Mouse (Mus musculus): Measurements from ENCODE around the gene Kcnrg. TPM values are rescaled to one million over a fixed set of nuclear protein-coding genes. Genes with fewer than 3 reads are reported as not detected.
"Not testable (repeated sequence)": the region's sequence is repeated elsewhere in the genome, so short reads cannot be mapped to it uniquely, and the experiment has no call there.

Gene Kcnrg
- polyA plus RNA-seq (2016; fragmentation: Nextera tagmentation; extraction: Ambion mirVana): 1.8 and 2.9 TPM in 2 replicates

DNA sequence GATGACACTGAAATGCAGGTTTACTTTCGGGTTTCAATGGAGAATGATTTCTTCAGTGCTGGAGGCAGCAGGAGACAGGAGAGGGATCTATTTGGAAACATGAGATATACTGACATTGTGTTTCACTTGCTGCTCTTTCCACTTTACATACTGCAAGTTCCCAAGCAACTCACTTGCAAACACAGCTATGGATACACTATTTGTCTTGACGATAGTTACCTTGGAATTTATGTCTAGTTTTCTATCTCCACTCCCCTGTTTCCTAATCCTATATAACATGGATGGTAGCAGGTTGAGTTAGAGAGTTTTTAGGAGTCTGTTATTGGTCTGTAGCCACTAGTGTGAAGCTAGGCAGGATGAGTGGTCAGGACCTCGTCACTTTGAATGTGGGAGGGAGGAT is at the start of gene Kcnrg:
TSS of gene Kcnrg (plus strand) at position 301 of the 400 bp plus-strand sequence.
- Histone ChIP-seq H3K36me3 (peaks cover 39% of the 10 kb centered on the region), H3K9ac (no peak within 1 kb of the TSS), H3K27ac (no peak within 1 kb of the TSS), H3K9me3 (replicated peaks) (no peaks in the 10 kb centered on the region), H3K4me1 (peaks cover 5% of the 10 kb centered on the region), H3K27me3 (no peaks in the 10 kb centered on the region), H3K4me3 (no peak within 1 kb of the TSS), H3K4me2 (replicated peaks) (no peak within 1 kb of the TSS)
- WGBS: 92% methylated on average over 3 of the region's 3 CpGs
- ATAC-seq (ENCODE audit: low FRiP score): no peak

GRCm38 (mm10) chr14:61558901-61559300 is 48.4 kb upstream of the Kcnrg start:
- no peak overlapping the region for H3K4me3 ChIP-seq
- 90% methylated on average over 6 of the region's 6 CpGs for WGBS

DNA sequence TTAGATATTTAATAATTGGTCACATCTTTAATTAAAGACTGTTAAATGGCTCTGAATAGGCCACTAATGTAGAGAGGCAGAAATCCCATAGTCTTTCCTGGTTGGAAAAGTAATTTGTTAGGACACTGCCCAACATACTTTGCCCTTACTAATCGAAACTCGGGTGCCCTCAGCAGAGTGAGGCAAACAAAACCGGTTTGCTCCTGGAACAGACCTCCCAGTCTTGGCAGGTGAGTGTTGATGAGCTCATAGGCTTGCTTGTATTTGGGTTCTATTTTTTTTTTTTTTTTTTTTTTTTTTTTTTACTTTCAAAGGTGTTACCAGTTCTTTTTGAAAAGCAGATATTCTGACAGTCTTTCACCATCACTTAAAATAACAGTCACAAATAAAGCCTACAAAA is 47.4 kb upstream of the Kcnrg start:
- no peaks in the 10 kb centered on the region for H3K36me3 ChIP-seq
- H3K27me3 ChIP-seq: no peaks in the 10 kb centered on the region
- H3K4me3 ChIP-seq: no peak overlapping the region
- no peak overlapping the region for H3K4me2 ChIP-seq (replicated peaks)
- no peak overlapping the region for H3K27ac ChIP-seq
- no peak overlapping the region for H3K9ac ChIP-seq
- no peaks in the 10 kb centered on the region for H3K9me3 ChIP-seq (replicated peaks)
- ATAC-seq (ENCODE audit: low FRiP score): no peak
- H3K4me1 ChIP-seq: no peaks in the 10 kb centered on the region
- 72% methylated on average over 3 of the region's 3 CpGs for WGBS

More at GRCm38 (mm10) chr14:61558901-61559300, 48.4 kb upstream of the Kcnrg start:
- no peak overlapping the region for H3K9ac ChIP-seq
- H3K9me3 ChIP-seq (replicated peaks): no peaks in the 10 kb centered on the region
- no peak overlapping the region for H3K4me2 ChIP-seq (replicated peaks)
- no peaks in the 10 kb centered on the region for H3K27me3 ChIP-seq
- ATAC-seq (ENCODE audit: low FRiP score): no peak
- no peak overlapping the region for H3K27ac ChIP-seq
- H3K4me1 ChIP-seq: no peaks in the 10 kb centered on the region
- no peaks in the 10 kb centered on the region for H3K36me3 ChIP-seq

- H3K4me3 ChIP-seq; H3K4me1 ChIP-seq; H3K27me3 ChIP-seq; H3K9ac ChIP-seq; H3K9me3 ChIP-seq (replicated peaks); ATAC-seq (ENCODE audit: low FRiP score); H3K27ac ChIP-seq; H3K36me3 ChIP-seq; H3K4me2 ChIP-seq (replicated peaks): not testable (repeated sequence)
- 96% methylated on average over 4 of the region's 4 CpGs for WGBS
These were observed 41.0 kb upstream of the Kcnrg start for GRCm38 (mm10) chr14:61566211-61566610.

- no peak for ATAC-seq (ENCODE audit: low FRiP score)
- Histone ChIP-seq H3K9ac (no peak overlapping the region), H3K36me3 (no peaks in the 10 kb centered on the region), H3K9me3 (replicated peaks) (no peaks in the 10 kb centered on the region), H3K27ac (no peak overlapping the region), H3K4me2 (replicated peaks) (no peak overlapping the region), H3K4me1 (no peaks in the 10 kb centered on the region), H3K4me3 (no peak overlapping the region), H3K27me3 (no peaks in the 10 kb centered on the region)
- 70% methylated on average over 2 of the region's 2 CpGs for WGBS
These were observed 37.9 kb upstream of the Kcnrg start for GRCm38 (mm10) chr14:61569344-61569743.

DNA sequence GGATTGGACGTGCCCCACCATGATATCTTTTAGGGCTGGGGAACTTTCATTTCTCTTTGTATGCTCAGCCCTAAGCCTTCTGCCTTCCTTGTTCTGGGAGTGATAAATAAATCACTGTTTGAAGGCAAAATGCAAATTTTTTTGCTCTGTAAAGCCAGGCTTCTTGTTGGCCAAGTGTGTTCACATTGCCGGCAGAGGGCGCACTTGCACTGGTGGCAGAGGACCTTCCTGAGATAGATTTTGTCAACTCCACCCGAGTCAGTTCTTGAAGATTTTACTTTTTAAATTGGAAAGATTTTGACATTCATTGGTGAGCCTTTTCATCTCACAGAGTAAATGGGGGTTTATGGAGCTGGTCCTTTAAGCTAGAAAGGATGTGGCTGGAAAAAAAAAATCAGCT is 35.9 kb upstream of the Kcnrg start:
- Histone ChIP-seq H3K4me1 (no peaks in the 10 kb centered on the region), H3K36me3 (no peaks in the 10 kb centered on the region), H3K9ac (no peak overlapping the region), H3K4me3 (no peak overlapping the region), H3K27me3 (no peaks in the 10 kb centered on the region), H3K9me3 (replicated peaks) (no peaks in the 10 kb centered on the region), H3K4me2 (replicated peaks) (no peak overlapping the region), H3K27ac (no peak overlapping the region)
- WGBS: 16% methylated on average over 4 of the region's 4 CpGs
- ATAC-seq (ENCODE audit: low FRiP score): no peak

DNA sequence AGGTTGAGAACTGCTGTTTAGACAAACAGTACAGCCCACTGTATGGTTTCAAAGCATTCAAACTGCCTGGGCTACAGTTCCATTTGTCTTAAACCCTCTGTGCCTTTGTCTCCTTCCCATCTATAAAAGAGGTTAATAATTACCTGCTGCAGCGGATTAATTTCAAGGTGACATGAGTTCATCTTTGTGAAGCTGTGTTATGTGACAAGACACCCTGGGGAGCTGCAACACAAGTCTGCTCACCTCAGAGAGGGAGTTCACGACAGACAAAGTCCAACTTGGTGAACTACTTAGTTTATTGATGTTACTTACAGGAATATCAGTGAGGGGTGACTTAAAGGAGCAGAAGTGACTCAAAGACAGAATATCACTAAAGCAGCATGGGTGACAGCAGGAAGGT is 35.1 kb upstream of the Kcnrg start:
- no peak overlapping the region for H3K4me3 ChIP-seq
- no peak overlapping the region for H3K9ac ChIP-seq
- H3K27me3 ChIP-seq: no peaks in the 10 kb centered on the region
- no peaks in the 10 kb centered on the region for H3K36me3 ChIP-seq
- no peaks in the 10 kb centered on the region for H3K4me1 ChIP-seq
- WGBS: 67% methylated on average over 2 of the region's 2 CpGs
- no peak overlapping the region for H3K4me2 ChIP-seq (replicated peaks)
- ATAC-seq (ENCODE audit: low FRiP score): no peak
- H3K9me3 ChIP-seq (replicated peaks): no peaks in the 10 kb centered on the region
- no peak overlapping the region for H3K27ac ChIP-seq

GRCm38 (mm10) chr14:61575066-61575465 is 32.2 kb upstream of the Kcnrg start:
- Histone ChIP-seq H3K4me1 (no peaks in the 10 kb centered on the region), H3K36me3 (no peaks in the 10 kb centered on the region), H3K27me3 (no peaks in the 10 kb centered on the region), H3K9me3 (replicated peaks) (no peaks in the 10 kb centered on the region), H3K9ac (no peak overlapping the region), H3K4me2 (replicated peaks) (no peak overlapping the region), H3K4me3 (no peak overlapping the region), H3K27ac (no peak overlapping the region)
- 91% methylated on average over 10 of the region's 10 CpGs for WGBS
- no peak for ATAC-seq (ENCODE audit: low FRiP score)

DNA sequence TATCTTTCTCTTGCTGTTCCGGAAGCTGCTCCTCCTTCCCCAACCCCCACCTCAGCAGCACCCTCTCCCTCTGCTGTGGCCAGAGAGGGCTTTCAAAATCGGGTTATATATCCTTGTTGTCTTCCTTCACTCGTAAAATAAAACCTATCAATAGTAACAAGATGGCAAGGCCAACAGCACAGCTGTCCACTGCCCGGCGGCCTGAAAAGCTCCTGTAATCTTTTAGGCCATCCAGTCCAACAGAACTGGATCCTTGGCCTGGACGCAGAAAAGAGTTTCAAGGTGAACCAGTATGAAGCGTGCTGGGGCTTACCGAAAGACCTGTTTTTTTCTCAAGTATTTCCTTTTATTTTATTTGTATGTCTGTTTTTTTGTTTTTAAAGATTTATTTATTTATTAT is 31.3 kb upstream of the Kcnrg start:
- Histone ChIP-seq H3K9me3 (replicated peaks) (no peaks in the 10 kb centered on the region), H3K4me2 (replicated peaks) (no peak overlapping the region), H3K4me3 (no peak overlapping the region), H3K9ac (no peak overlapping the region), H3K27ac (no peak overlapping the region), H3K27me3 (no peaks in the 10 kb centered on the region), H3K4me1 (no peaks in the 10 kb centered on the region), H3K36me3 (no peaks in the 10 kb centered on the region)
- ATAC-seq (ENCODE audit: low FRiP score): no peak
- WGBS: 91% methylated on average over 8 of the region's 8 CpGs

DNA sequence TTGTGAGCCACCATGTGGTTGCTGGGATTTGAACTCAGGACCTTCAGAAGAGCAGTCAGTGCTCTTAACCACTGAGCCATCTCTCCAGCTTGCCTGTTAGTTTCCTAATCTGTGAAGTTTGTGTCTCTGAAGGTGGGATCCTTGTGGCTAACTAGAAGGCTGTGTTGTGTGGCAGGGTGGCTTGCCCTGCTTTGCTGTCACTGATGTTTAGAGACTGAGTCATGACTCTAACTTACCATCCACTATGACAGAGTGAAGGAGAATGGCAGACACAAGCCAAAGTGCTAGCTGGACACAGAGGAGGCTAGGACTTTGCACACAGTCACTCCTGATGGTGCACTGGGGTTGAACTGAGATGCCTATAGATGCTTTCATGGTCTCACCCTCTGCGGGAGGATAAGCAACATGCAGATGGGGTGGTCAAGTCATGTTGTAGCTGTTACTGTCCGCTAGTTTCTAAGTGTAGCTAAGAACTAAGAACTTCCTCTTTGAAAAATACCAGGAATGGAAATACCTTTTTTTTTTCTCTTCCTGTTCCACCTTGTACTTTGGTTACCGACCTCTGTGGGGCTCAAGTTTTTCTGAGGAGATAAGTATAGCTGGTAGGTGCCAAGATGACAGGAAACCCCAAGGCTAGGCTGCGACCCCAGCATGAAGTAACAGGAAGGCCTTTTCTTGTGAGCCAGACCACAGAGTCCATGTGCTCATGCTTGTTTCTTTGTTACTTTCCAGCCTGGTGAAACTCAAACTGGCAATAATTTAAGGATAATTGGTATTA is 17.8 kb upstream of the Kcnrg start:
- H3K9me3 ChIP-seq (replicated peaks): no peaks in the 10 kb centered on the region
- H3K9ac ChIP-seq: no peak overlapping the region
- no peak overlapping the region for H3K27ac ChIP-seq
- no peak overlapping the region for H3K4me3 ChIP-seq
- no peak for ATAC-seq (ENCODE audit: low FRiP score)
- 87% methylated on average over 4 of the region's 4 CpGs for WGBS
- H3K4me2 ChIP-seq (replicated peaks): no peak overlapping the region
- no peaks in the 10 kb centered on the region for H3K4me1 ChIP-seq
- H3K27me3 ChIP-seq: no peaks in the 10 kb centered on the region
- no peaks in the 10 kb centered on the region for H3K36me3 ChIP-seq

DNA sequence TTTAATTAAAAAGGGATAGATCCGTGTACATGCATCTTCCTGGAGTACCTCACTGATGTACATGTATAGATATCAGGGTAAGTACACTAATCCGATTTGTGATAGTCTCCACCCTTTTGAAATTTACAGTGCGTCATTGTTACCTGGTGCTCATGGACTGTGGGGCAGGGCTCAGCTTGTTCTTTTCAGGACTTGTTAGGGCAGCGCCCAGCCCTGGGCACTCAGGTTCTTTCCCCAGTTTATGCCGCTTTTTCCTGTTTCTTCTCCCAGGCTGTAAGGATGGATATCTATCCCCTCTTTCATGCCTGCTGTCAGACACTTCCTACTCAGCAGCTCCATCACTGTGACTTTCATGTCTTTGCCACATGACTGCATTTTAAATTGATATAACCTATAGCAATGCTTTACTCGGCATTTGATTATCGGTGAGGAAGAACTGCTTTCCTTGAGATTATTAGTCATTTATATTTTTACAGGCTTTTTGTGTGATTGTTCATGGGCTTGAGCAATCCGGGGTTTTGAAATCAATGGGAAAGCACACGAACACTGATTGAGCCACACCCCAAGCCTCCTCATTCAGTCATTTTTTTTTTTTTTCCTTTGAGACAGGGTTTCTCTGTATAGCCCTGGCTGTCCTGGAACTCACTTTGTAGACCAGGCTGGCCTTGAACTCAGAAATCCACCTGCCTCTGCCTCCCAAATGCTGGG is 10.4 kb upstream of the Kcnrg start:
- Histone ChIP-seq H3K36me3 (no peaks in the 10 kb centered on the region), H3K27ac (no peak overlapping the region)
- 93% methylated on average over 9 of the region's 9 CpGs for WGBS

GRCm38 (mm10) chr14:61597968-61598367 is 9.3 kb upstream of the Kcnrg start, which contains the start of gene Trim13:
Trim13 (plus strand) TSS chr14:61598247.
- WGBS: 40% methylated on average over 5 of the region's 5 CpGs
- no peak within 1 kb of the TSS for H3K9ac ChIP-seq
- H3K4me2 ChIP-seq (replicated peaks): peak within 1 kb of the TSS; percentile 58
- ATAC-seq (ENCODE audit: low FRiP score): no peak
- peak within 1 kb of the TSS; percentile 79 for H3K4me3 ChIP-seq
- H3K4me1 ChIP-seq: peaks cover 12% of the 10 kb centered on the region
- no peaks in the 10 kb centered on the region for H3K27me3 ChIP-seq
- H3K27ac ChIP-seq: no peak within 1 kb of the TSS
- H3K9me3 ChIP-seq (replicated peaks): no peaks in the 10 kb centered on the region
- H3K36me3 ChIP-seq: no peaks in the 10 kb centered on the region

More for the DNA sequence above, 10.4 kb upstream of the Kcnrg start:
- Histone ChIP-seq H3K9me3 (replicated peaks) (no peaks in the 10 kb centered on the region), H3K4me1 (peaks cover 10% of the 10 kb centered on the region), H3K4me3 (no peak overlapping the region), H3K9ac (no peak overlapping the region), H3K27me3 (no peaks in the 10 kb centered on the region), H3K4me2 (replicated peaks) (no peak overlapping the region)
- ATAC-seq (ENCODE audit: low FRiP score): no peak

Measured in hindbrain, embryonic 12.5 days (tissue).